Mouse (Mus musculus) midbrain, postnatal 0 days (tissue): ENCODE measurements around the gene Gak. TPM values are rescaled to one million over a fixed set of nuclear protein-coding genes. Genes with fewer than 3 reads are reported as not detected.

ENCODE experiments used
- ATAC-seq: fragments of 200-750 bp; cut with Nextera tagmentation; 2 replicates; pipeline ENCODE4 v1.8.0; 2017; ENCODE audit warnings: moderate number of reproducible peaks, mild to moderate bottlenecking, moderate TSS enrichment, moderate library complexity; ENCODE audit not compliant: low FRiP score
- DNase-seq: peaks from one replicate; pipeline ENCODE4 v3.0.0-alpha.2; 2015; ENCODE audit warnings: low spot score
- H3K27ac ChIP-seq: fragments of 300-500 bp; sonication (generic); 2 replicates; pipeline ENCODE4 v1.5.1; 2014; ENCODE audit warnings: low read depth, mild to moderate bottlenecking, low read length, mixed read lengths
- H3K27me3 ChIP-seq: fragments of 300-500 bp; sonication (generic); 2 replicates; pipeline ENCODE4 v1.6.1; 2014; ENCODE audit warnings: low read length, control low read depth, mixed read lengths; ENCODE audit not compliant: insufficient read depth
- H3K36me3 ChIP-seq: fragments of 300-500 bp; sonication (generic); 2 replicates; pipeline ENCODE4 v1.6.1; 2014; ENCODE audit warnings: low read length, control low read depth, mixed read lengths; ENCODE audit not compliant: insufficient read depth
- H3K4me1 ChIP-seq: fragments of 300-500 bp; sonication (generic); 2 replicates; pipeline ENCODE4 v1.6.1; 2014; ENCODE audit warnings: mild to moderate bottlenecking, control low read depth, antibody characterized with exemption, low read length, mixed read lengths; ENCODE audit not compliant: insufficient read depth
- H3K4me2 ChIP-seq: fragments of 300-500 bp; sonication (generic); 2 replicates; pipeline ENCODE4 v1.6.1; 2014; ENCODE audit warnings: low read depth, mild to moderate bottlenecking, low read length, mixed read lengths; ENCODE audit not compliant: poor library complexity, severe bottlenecking
- H3K4me3 ChIP-seq: fragments of 300-500 bp; sonication (generic); 2 replicates; pipeline ENCODE4 v1.5.1; 2014; ENCODE audit warnings: low read depth, mild to moderate bottlenecking, low read length, moderate library complexity
- H3K9ac ChIP-seq: fragments of 300-500 bp; sonication (generic); replicated peaks from 2 replicates; pipeline ENCODE4 v1.6.1; 2014; ENCODE audit warnings: mild to moderate bottlenecking, low read length, moderate library complexity, mixed read lengths; ENCODE audit not compliant: poor library complexity, severe bottlenecking
- H3K9me3 ChIP-seq: fragments of 300-500 bp; sonication (generic); 2 replicates; pipeline ENCODE4 v1.6.1; 2016; ENCODE audit warnings: low read length, control low read depth
- CTCF ChIP-seq: IDR thresholded peaks from 2 replicates; pipeline ENCODE4 v1.5.1; 2016; ENCODE audit warnings: antibody characterized with exemption, mild to moderate bottlenecking
- WGBS: fragments of 180-500 bp; shearing (Covaris S2); extraction: QIAGEN DNeasy Blood & Tissue Kit; methylation state at CpG from one replicate; pipeline ENCODE4 v1.1.7; 2014; 5-methylcytosine and 5-hydroxymethylcytosine counted together
- polyA plus RNA-seq: library from polyadenylated mRNA; unstranded; fragments of >200 nt; fragmentation: Nextera tagmentation; extraction: Ambion mirVana; gene quantifications from 2 replicates; pipeline ENCODE4 v1.2.1, GENCODE M21; 2015
- total RNA-seq: library from RNA; depleted of rRNA; stranded (reverse); fragments of >200 nt; gene quantifications from 2 replicates; pipeline ENCODE4 v1.2.3, GENCODE M21; 2014; rRNA removed

Gene Gak
- total and polyA plus RNA-seq, 2 experiments from 2014 or later = 46.1 to 77.1 TPM

DNA sequence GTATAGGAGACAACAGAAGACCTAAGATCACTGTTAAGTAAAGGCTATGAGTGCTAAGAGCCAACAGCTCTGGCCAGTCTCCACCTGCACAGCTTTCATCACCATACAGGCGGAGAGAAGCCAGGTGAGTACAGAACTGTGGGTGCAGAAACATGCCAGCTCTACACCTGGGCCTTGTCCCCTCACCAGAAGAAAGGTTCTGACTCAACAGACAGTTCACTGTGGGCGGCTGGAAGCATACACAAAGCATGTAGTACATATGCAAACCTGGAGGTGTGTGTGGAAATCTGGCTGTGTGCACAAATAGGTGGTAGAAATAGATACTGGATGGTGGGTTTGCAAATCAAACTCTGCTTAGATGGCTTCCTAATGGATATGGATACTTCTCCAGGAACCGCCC lies 107.0 kb downstream of the Gak start:
- Histone ChIP-seq H3K27me3 (no peaks in the 10 kb centered on the region), H3K4me2 (no peak overlapping the region), H3K27ac (no peak overlapping the region), H3K4me1 (no peaks in the 10 kb centered on the region), H3K36me3 (peaks cover 47% of the 10 kb centered on the region), H3K9me3 (no peaks in the 10 kb centered on the region), H3K4me3 (no peak overlapping the region), H3K9ac (no peak overlapping the region)
- ATAC-seq = no peak
- no peak for TF ChIP-seq CTCF
- WGBS = 81% methylated on average over 3 of the region's 3 CpGs
- no peak for DNase-seq

DNA sequence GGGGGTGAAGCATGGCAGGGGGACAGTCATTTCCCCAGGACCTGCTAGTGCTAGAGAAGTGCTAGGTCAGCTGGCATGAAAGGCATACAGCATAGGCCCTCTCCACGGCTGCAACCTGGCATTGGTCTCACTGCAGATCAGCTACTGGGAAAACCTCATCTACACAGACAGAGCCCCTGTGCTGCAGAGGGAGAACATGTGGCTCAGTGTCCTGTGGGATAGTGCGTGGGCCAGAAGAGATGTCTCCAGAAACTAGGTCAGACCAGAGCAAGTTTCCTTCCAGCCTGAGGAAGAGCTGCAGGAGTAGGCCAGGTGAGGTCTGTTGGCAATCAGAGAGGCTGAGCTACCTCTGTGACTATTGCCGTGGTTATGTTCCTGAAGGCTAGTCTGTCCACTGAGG lies 107.7 kb downstream of the Gak start:
- WGBS = 79% methylated on average over 3 of the region's 3 CpGs
- no peaks in the 10 kb centered on the region for H3K9me3 ChIP-seq
- H3K4me2 ChIP-seq = no peak overlapping the region
- H3K4me1 ChIP-seq = no peaks in the 10 kb centered on the region
- no peak overlapping the region for H3K27ac ChIP-seq
- DNase-seq (no peak), ATAC-seq (no peak)
- H3K4me3 ChIP-seq = no peak overlapping the region
- TF ChIP-seq CTCF = no peak
- H3K9ac ChIP-seq = no peak overlapping the region
- H3K27me3 ChIP-seq = no peaks in the 10 kb centered on the region
- H3K36me3 ChIP-seq = peaks cover 47% of the 10 kb centered on the region

DNA sequence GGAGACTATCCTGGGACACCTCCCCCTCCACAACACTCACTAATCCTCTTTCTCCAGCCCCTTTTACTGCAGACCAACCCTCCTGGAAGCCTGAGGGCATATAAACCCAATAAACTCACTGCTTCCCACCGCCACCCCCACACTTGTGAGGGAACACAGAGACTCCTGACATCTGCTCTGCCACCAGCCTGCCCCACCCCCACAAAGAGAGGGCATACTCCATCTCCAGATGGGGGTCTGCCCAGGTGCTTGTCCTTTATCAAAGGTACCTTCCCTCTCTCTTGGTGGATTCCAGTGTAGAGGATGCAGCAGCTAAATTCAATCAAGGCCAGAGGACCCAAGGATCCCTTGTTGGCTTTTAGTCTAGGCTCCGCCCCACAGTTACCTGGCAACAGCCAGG lies 108.5 kb downstream of the Gak start:
- DNase-seq (no peak), ATAC-seq (no peak)
- H3K27ac ChIP-seq = no peak overlapping the region
- H3K9me3 ChIP-seq = no peaks in the 10 kb centered on the region
- H3K9ac ChIP-seq = no peak overlapping the region
- no peak for TF ChIP-seq CTCF
- H3K4me3 ChIP-seq = no peak overlapping the region
- 68% methylated on average over 2 of the region's 2 CpGs for WGBS
- H3K27me3 ChIP-seq = no peaks in the 10 kb centered on the region
- H3K4me1 ChIP-seq = no peaks in the 10 kb centered on the region
- H3K4me2 ChIP-seq = no peak overlapping the region
- H3K36me3 ChIP-seq = peaks cover 46% of the 10 kb centered on the region

DNA sequence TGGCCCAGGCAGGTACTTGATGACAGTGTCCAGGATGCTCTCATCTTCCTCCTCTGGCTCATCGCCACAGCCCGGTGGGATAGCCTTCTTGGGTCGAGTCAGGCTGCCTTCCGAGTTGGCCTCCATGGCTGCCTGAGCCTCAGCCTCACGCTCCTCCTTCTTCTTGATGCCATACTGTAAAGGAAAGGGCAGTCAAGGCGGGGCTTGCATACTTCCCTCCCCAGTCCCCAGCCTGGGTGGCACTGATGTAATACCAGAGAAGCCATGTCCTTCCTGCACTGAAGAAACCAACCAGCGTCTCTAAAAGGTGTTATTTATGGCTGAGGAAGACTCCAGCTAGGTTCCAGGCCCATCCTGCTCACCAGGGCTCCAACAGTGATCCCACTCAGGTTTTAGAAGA lies 109.4 kb downstream of the Gak start:
- ATAC-seq (no peak), DNase-seq (no peak)
- Histone ChIP-seq H3K4me3 (no peak overlapping the region), H3K36me3 (peaks cover 39% of the 10 kb centered on the region), H3K27ac (no peak overlapping the region), H3K27me3 (no peaks in the 10 kb centered on the region), H3K9me3 (no peaks in the 10 kb centered on the region), H3K4me1 (no peaks in the 10 kb centered on the region), H3K4me2 (no peak overlapping the region), H3K9ac (no peak overlapping the region)
- TF ChIP-seq CTCF = no peak
- WGBS = 84% methylated on average over 7 of the region's 7 CpGs

Other genes starting within 250 kb of the Gak start
- not detected in 2 replicates for gene Pde6b, start 241.4 kb downstream of the Gak start, total RNA-seq
- 0.12 TPM in 1 of 2 replicates, not detected in the other for gene Pde6b, start 241.4 kb downstream of the Gak start, polyA plus RNA-seq
- gene Atp5k, start 195.3 kb downstream of the Gak start, total RNA-seq = 82.6 and 90.9 TPM in 2 replicates
- gene Atp5k, start 195.3 kb downstream of the Gak start, polyA plus RNA-seq = 533 and 539 TPM in 2 replicates
- 0.09 and 0.22 TPM in 2 replicates for gene Mfsd7a, start 180.9 kb downstream of the Gak start, total RNA-seq
- gene Mfsd7a, start 180.9 kb downstream of the Gak start, polyA plus RNA-seq = 0.14 TPM in 1 of 2 replicates, not detected in the other
- 34.9 and 37.5 TPM in 2 replicates for gene Pcgf3, start 168.5 kb downstream of the Gak start, total RNA-seq
- 14.5 and 17.6 TPM in 2 replicates for gene Pcgf3, start 168.5 kb downstream of the Gak start, polyA plus RNA-seq
- 47.2 and 66.4 TPM in 2 replicates for gene Cplx1, start 79.7 kb downstream of the Gak start, total RNA-seq
- gene Cplx1, start 79.7 kb downstream of the Gak start, polyA plus RNA-seq = 97.4 and 117 TPM in 2 replicates
- 34.1 and 37.6 TPM in 2 replicates for gene Tmem175, start within 50 bp of the Gak start, total RNA-seq
- 34.2 and 41.4 TPM in 2 replicates for gene Tmem175, start within 50 bp of the Gak start, polyA plus RNA-seq
- gene Idua, start 30.6 kb upstream of the Gak start, total RNA-seq = 9.2 and 10.9 TPM in 2 replicates
- 8.8 and 9.8 TPM in 2 replicates for gene Idua, start 30.6 kb upstream of the Gak start, polyA plus RNA-seq
- gene Dgkq, start 39.9 kb upstream of the Gak start, total RNA-seq = 45.4 and 51.8 TPM in 2 replicates
- 23.5 and 23.7 TPM in 2 replicates for gene Dgkq, start 39.9 kb upstream of the Gak start, polyA plus RNA-seq
- 9.3 and 10.1 TPM in 2 replicates for gene Slc26a1, start 45.8 kb upstream of the Gak start, total RNA-seq
- gene Slc26a1, start 45.8 kb upstream of the Gak start, polyA plus RNA-seq = 4.2 and 5.3 TPM in 2 replicates
- 12.9 and 20.4 TPM in 2 replicates for gene Fgfrl1, start 62.6 kb upstream of the Gak start, total RNA-seq
- gene Fgfrl1, start 62.6 kb upstream of the Gak start, polyA plus RNA-seq = 5.4 and 5.7 TPM in 2 replicates
- not detected in 2 replicates for gene Rnf212, start 145.2 kb upstream of the Gak start, total RNA-seq
- not detected in 2 replicates for gene Rnf212, start 145.2 kb upstream of the Gak start, polyA plus RNA-seq
- not detected in 2 replicates for gene Tmed11, start 165.6 kb upstream of the Gak start, total RNA-seq
- not detected in 2 replicates for gene Tmed11, start 165.6 kb upstream of the Gak start, polyA plus RNA-seq
- gene Vmn2r8, start 179.1 kb upstream of the Gak start, total RNA-seq = not detected in 2 replicates
- not detected in 2 replicates for gene Vmn2r8, start 179.1 kb upstream of the Gak start, polyA plus RNA-seq
- not detected in 2 replicates for gene Vmn2r9, start 222.8 kb upstream of the Gak start, total RNA-seq
- not detected in 2 replicates for gene Vmn2r9, start 222.8 kb upstream of the Gak start, polyA plus RNA-seq